Mouse (Mus musculus): ENCODE data around the gene Dgkg.

The Dgkg gene

DNA sequence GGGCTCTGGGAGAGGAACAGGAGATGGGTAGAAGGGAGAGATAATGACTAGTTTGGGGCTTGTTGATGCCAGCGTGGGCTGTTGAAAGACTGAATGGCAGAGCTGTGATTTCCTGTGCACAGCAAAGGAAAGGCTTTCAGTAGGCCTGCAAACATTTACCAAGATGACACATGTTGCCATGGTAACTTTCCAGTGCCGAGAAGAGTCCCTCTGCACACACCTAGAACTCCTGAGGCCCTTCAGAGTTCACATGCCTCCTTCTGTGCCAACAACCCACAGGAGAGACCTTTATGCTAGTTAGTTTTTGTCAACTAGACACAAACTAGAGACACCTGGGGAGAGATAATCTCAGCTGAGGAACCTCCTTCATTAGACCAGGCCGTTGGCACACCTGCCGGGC is 163.6 kb downstream of the Dgkg start:
- DNase-seq = no peak

DNA sequence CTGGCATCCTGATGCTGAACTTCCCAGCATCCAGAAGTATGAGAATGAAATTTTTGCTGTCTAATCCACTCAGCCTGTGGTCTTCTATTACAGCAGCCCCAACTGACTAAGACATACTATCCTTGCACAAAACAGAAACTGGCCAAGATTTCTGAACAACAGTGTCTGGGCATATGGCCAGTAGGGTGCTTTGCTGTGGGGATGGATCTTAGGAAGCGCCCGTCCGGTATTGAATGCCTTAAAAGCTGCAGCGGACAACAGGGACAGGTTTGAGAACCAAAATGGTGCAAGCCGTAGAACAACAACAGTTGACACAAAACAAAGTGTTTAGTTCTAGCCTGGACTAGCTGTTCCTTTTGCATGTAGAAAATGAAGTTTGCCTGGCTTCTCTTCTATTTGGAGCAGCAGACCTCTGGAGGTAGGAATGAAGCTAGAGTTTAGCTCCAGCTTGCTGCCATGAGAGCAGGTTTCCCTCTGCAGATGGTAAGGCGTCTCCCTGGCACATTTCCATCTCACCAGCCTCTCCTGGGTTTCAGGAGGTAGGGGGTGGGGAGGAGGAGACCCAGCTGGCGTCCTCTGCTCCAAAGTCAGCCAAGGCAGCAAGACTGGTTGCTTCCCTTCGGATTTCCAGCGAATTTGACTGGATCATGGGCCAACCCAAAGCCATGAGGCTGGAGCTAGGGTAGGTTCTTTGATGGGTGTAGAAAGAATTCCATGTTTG is 165.4 kb downstream of the Dgkg start:
- DNase-seq = no peak

DNA sequence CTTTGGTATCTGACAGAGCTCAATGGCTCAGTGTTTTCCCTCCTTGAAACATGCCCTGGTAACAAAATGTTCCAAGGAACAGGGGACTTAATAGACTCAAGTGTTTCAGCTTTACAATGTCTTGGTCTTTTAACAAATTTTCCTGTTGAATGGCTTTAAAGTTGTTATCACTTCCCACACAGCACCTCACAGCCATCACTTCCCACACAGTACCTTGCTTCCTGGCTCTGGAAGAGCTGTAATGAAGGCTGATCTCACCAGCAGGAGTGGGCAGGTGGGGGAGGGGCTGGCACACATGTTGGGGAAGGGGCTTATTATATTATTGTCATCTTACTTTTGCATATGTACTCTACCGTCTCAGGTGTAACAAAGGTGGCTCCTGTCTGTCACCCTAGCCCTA is 173.1 kb downstream of the Dgkg start:
- no peak for DNase-seq

DNA sequence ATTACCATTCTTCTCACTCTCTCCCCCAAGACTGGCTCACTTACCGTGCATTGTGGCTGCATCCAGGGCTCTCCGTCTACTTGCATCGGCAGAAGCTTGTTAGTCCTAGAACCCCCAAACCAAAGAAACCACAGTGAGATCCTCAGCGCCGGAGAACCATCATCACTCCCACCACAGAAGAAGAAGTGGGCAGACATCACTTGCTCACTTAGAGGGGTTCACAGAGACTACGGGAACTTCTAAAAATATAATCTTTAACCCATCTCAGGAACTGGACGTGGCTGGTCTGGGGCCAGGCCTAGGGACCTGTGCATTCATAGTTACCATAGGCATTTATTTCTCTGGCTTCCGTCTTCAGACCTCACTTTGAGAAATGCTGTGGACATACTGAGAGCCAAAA is 177.7 kb downstream of the Dgkg start:
- no peak for DNase-seq

DNA sequence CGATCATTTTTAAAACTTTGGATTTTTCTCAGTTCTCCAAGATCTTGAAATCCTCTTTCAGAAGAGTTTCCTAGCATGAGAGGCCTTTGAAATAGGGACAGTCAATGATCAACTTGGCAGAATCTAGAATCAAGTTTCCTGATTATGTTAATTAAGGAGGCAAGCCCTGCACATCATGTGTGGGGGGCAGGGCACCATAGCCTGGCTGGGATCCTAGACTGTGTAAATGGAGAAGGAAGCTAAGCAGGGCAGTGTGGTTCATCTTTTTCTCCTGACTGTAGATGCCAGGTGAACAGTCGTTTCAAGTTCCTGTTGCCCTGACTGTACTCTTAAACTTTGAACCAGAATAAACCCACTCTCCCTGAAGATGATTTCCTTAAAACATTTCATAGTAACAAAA is 185.3 kb downstream of the Dgkg start:
- DNase-seq = no peak

DNA sequence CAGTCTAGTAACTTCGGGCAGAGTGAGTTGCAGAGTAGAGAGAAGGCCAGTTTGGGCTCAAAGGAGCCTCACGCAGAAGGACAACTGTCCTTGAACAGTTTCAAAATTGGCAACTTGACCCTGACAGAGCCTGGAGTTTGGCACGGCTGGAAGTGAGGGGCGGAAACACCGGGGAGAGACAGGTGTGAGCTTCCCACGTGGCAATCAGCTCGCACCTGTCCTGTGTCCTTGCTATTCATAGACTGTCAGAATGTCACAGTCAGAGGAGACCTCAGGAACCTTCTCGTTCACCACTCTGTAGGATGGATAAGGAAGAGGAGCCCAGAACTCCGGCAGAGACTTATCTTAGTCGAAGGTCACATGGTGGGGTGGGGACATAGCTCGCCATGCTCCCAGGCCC is 187.6 kb downstream of the Dgkg start:
- DNase-seq = no peak

DNA sequence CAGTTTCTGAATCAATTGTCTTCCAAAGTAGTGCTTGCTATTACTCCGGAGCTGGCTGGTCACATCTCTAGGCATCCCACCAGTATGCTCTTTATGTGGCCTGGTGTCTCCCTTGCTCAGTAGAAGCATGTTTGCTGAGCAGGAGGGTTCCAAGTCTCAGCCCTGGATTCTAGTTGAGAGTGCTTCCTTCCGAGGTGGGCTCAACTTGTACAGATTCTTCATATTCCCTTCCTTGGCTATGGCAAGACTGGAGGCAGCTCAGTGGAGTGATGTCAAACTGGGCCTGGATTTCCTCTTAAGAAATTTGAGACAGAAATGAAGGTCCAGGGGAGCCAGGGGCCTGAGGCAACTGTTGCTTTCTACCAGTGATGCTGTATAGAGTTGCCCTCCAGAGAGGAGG is 189.9 kb downstream of the Dgkg start:
- no peak for DNase-seq

DNA sequence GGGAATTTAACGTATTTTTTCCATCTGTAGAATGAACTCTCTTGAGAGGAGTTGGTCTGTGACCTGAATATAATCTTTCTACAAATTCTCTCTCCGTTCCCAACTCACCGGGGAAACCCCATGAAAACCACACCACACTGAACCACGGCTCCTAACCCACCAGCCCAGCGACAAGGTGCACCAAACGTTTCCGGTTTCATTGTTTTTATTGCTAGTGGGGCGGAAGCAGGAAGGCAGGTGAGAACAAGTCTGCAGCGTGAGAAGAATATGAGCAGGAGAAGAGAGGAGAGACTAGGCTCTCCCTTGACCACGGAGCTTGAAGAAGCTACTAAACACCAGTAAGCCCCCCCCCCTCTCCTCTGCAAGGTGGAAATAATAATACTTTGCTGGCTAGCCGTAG is 190.6 kb downstream of the Dgkg start:
- no peak for DNase-seq

DNA sequence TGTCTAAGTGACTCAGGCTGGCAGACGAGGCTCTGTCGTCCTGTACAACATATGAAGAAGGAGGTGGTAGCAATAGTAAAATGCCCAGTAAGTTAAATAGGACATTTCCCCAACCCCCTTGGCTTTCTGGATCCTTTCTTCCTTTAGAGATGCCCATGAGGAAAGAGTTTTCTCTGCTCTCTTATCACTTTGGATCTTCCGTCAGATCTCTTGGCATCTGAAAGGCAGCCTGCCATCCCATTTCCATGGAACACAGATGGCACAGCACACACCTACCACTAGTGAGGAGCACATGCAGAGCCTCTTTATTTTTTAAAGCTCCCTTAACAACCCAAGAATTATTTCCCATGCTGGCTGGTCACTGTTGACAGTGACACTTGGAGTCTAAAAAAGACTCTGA is 194.8 kb downstream of the Dgkg start:
- DNase-seq = no peak

DNA sequence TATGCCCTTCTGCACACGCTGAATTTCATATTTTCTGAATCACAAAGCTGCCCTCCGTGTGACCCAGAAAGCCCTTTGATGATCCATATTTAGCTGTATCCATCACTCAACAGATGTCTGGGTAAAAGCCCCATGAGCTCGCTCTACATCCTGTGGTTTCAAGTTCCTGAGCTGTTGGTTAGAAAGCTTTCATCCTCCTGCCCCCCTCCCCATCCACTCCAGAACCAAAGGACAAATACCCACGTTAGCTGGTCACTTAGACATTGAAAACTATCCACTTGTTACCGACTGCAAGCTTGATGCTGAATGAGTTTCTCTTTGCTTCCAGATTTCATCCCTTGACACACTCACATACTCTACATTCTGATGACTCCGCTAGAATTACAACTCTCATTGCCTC is 195.3 kb downstream of the Dgkg start:
- DNase-seq = no peak

DNA sequence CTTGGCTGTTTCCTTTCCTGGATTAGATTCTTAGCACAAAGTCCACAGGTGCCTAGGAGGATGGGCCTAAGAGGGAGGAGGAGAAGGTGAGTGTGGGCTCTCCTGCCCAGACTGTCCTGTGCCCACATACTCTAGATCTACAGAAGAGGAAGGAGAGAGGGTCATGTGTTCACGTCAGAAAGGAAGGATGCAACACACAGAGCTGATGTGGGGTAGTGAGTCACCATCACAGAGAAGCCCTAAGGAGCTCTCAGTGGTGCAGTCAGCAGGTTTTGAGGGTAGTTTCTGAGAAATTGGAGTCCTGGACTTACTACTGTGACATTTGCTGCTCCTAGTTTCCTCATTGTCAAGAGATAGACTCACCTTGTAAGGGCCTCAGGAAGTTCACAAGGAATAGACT is 196.1 kb downstream of the Dgkg start:
- no peak for DNase-seq

DNA sequence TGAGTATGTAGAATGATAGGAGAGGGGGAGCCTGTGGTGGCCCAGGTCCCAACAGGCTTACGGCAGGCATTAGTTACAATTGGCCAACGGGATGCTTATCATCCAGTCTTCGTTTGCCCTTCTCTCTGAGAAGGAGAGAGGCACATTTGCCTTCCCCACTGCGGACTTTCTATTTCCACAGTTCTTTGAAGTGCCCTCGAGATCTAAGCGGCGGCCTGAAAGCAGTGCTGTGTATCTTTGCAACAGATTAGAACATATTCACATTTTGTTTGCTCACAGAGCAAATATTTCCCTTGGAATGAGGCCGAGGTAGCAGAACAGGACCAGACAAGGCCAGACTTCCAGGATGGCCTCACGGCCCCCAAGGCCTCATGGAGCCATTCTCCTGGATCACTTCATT is 204.9 kb downstream of the Dgkg start:
- peak; percentile 72 to 81 for DNase-seq

DNA sequence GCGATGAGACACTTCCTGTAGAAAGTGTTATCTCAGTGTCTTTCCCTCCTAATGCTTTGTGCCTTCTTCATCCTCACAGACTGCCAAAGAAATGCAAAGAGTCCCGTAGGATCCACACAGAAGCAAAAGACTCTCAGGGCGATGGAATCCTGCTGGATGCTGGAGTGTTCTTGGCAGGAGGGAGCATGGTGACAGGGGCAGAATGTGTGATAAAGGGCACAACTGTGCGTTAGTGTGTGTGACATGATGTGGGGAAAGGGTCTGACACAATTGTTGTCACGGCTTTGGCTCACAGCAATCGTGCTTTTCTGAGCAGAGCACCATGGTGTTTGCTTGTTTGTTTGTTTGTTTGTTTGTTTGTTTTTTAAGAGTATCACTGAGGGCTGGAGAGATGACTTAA is 208.9 kb downstream of the Dgkg start:
- DNase-seq = no peak

DNA sequence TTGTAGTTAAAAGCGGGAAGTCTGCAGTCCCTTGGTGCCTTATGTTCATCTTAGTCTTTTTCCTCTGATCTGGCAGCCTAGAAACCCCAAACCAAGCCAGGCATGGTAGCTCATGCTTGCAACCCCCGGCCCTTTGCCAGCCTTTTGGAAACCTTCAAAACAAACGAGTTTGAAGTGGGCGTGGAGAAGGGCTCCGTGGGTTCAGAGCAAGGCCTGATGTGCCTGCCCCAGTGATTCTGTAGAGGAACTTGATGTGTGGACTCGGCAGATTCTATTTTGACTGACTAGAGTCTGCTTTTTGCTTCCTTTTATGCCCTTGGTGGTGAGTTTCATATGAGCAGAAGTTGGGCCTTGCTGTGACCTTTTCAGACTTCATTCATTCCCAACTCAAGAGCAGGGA is 212.2 kb downstream of the Dgkg start:
- DNase-seq = no peak

DNA sequence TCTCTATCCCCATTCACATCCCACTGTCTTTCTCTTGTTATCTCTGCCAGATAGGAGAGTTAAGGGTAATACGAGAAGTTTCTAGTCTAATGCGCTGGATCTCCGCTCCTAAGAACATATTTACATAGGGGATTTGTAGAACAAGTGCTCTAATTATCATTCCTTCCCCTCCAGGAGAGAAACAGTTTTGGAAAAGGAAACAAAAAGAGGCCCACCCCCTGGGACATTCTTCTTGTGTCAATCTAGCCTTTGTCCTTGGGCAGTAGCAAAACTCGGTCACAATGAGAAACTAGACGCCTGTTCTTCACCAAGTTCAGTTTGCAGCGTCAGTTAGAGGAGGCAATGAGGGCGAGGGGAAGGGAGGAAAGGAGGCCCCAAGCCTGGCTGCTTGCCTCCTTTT is 214.8 kb downstream of the Dgkg start:
- DNase-seq = no peak

DNA sequence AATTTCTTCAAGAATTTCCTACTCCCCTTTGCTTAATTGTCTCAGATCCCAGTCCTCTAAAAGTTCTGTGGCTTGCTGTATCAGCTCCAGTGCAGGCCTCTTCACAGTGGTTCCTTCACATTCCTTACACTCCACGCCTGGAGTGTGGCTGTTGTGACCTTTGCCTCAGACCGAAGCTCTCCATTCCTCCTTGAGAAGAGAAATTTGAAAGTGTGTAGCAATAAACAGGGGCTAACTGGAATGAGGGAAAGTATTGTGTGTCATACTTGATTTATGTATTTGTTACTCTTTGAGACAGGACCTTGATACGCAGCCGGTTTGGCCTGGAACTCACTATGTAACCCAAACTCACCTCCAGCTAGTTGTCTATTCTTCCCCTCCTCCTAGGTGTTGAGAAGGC is 215.7 kb downstream of the Dgkg start:
- peak; percentile 57 to 76 for DNase-seq

DNA sequence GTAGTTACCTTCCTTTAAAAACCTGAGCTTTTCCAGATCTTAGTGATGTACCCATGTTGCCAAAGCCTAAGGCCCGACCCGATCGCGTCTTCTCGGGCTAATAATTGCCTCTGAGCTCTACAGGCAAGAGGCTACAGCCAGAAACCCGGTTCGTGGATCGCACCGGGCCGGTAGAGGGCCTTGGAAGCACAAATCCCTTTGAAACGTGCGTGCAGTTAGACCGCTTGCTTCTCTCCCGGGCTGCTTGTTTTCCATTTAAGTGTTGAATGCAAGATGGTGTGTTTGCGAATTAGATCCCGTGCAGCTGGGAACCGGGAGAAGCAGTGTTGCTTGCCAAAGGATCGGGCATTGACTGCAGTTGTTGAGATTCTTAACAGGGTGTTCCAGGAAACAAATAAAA is 216.8 kb downstream of the Dgkg start:
- DNase-seq = peak; percentile 49 to 59

DNA sequence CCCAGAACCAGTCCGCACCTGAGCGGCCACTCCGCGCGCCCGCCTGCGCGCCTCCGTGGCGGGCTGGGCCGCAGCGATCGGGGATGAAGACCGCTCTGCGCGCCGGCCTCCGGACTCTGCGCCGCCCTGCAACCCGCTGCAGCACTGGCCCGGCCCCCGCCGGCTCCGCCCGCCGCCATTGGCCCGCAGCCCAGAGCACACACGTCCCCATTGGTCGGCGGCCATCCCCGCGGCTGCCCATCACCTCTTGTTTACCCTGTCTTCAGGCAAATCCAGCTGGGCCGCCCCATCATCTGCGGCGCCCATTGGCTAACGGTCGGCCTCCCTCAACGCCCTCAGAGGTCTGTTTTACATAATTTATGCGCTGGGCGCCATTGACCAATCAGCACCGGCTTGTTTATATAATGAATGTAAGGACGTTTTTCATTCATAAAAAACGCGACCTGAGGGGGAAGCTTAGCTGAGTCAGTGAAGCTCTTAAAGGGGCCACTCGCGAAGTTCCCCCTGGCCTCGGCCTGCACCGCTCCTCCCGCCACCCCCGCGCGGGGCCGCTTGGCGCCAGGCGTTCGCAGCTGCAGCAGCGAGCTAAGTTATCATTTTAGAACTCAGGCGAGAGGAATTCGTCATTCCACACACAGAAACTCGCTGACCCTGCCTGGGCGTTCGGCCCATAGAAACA is 217.4 kb downstream of the Dgkg start, which contains the start of gene Etv5:
Gene Etv5 (minus strand): TSS at position 221 of the 679 bp plus-strand sequence.
- DNase-seq = peak; percentile 99

DNA sequence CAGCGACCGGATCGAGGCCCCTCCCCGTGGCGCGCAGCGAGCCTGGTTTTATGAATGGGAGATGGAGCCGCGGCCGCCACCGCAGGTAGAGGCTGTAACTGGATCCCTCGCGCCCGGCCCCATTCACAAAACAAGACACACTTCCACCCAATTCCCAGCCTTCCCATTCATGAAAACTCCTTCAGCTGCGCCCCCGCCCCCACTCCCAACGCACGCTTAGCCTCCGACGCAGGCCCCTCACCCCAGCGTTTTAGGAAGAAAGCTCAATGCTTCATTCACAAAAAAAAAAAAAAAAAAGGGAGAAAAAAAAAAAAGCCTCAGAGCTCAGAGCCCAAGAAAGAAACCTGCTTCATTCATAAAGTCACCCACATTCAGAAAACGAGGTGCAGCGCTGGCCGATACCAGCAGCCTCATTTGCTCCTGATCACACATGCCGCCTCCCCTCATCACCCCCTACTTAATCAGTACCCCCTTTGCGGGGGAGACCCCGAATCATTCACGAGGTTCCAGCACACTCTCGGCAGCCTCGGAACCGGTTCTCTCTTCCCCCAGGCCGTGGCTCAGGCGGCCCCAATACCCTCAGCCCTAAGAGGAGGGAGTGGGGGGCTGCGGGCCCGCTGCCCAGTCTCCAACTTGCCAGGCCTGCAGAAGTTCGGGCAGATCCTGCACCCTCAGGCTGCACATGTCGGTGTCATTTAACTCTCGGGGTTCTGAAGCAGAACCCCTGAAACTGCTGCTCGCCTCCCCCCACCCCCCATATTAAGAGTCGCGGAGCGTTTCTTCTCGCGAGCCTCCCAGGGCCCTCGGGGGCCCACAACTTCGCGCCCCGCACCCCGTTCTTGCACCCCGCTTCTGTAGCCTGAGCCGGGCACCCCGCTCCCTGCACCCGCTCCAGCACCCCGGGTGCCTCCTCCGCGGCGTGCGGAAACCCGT is 218.3 kb downstream of the Dgkg start:
- peak; percentile 62 to 66 for DNase-seq

DNA sequence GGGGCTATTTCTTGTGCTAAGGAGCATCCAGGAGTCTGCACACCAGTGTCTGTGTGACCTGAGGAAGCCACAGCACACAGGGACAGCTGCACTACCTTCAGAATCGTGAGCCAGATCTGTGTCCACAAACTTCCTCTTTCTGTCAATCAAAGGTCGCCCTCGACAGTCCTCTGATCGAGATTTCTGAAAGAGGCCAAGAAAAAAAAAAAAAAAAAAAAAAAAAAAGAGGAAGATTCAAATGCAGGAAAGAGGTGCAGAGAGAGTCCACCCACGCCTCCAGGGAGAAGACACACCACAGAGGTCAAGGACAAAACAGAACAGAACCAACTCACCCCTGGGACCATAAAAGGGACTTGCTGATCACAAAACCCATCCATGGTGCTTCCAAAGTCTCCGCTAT is 220.9 kb downstream of the Dgkg start:
- no peak for DNase-seq

DNA sequence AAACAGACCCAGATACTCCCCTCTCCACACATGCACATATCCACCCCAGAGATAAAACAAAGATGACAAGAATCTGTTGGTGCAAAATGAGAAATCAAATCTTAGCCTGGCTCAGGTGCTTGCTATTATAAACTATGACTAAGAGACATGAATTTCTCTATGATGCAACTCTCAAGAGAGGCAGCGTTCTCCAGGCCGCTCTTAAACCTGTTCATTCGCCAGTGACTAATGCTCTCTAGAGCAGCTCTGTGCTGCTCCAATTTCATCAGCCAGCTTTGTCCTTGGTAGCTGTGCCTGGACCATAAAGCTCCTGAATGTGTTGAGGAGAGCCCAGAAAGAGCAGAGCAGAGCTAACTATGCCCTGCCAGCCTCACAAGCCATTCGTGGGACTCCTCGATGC is 222.5 kb downstream of the Dgkg start:
- DNase-seq = peak; percentile 40 to 64

DNA sequence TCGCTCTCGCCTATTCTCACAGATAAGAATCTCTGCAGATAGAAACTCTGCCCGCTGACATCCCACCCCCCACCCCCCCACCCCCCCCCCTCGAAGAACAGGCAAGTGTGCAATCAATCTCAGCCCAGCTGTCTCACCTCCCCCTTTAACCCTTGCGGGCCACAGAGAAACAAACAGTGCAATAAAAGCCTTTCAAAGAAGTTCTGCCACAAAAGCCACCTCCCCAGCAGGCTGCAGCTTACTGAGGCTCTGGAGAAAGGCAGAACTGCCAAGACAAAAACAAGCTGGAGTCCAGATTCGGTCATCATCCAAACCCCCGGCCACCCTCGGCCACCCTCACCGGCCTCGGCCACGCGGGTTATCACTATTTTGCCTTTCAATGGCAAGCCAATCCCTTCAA is 223.1 kb downstream of the Dgkg start:
- no peak for DNase-seq

DNA sequence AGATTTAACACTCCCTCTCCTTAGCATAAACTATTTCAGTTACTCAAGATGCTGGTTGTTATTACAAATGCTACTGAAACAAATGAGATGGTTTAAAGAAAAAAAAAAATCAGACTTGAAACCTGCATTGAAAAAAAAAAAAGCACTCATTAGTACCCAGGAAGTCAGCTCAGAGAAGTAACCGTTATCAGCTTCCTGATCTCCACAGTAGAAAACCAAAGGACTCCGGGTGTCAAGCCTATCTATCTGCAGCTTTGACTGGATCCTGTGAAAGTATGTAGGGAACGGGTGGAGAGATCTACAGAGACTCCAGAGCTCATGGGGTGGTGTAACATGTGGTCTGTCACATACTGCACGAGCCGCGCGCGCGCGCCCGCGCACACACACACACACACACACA is 225.2 kb downstream of the Dgkg start:
- DNase-seq = no peak

DNA sequence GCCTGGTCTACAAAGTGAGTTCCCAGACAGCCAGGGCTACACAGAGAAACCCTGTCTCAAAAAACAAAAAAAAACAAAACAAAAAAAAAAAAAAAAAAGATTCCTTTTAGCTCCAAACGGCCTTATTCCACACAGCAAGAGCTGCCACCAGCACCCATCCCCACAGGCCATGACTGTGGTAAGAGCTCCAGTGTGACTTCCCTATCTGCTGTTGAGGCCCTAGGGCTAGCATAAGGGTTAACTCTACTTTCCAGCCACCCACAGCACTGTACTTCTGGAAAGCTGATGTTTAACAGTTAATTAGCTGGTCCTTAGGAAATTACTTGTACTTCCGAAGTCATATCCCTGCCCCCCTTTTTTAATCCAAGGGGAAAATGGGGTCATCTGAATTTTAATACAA is 225.7 kb downstream of the Dgkg start:
- DNase-seq = no peak
